Mouse (Mus musculus) lung, adult 2 months (tissue): ENCODE data around the gene Wfdc6a. TPM values are rescaled to one million over a fixed set of nuclear protein-coding genes. Genes with fewer than 3 reads are reported as not detected.

ENCODE experiments used
- DNase-seq: peaks from one replicate; pipeline ENCODE4 v3.0.0; 2022
- H3K4me1 ChIP-seq: fragments of 200-500 bp; 2 replicates; pipeline ENCODE4 v1.6.1; 2011; ENCODE audit warnings: low read length; ENCODE audit not compliant: control insufficient read depth, insufficient read depth
- H3K4me3 ChIP-seq: fragments of 200-500 bp; replicated peaks from 2 replicates; pipeline ENCODE3; 2011; ENCODE audit warnings: low read depth, mild to moderate bottlenecking, control low read depth, low read length; ENCODE audit errors: extremely low read depth
- CTCF ChIP-seq: fragments of 200-500 bp; IDR thresholded peaks from 2 replicates; pipeline ENCODE4 v1.5.1; 2011; ENCODE audit warnings: mild to moderate bottlenecking, low read length, control low read depth; ENCODE audit not compliant: insufficient read depth
- POLR2A ChIP-seq: fragments of 200-500 bp; IDR thresholded peaks from 2 replicates; pipeline ENCODE4 v1.6.1; 2011; ENCODE audit warnings: low read depth, mild to moderate bottlenecking, control low read depth, low read length, borderline replicate concordance; ENCODE audit errors: extremely low read depth
- WGBS: fragments of 180-500 bp; shearing (Covaris S2); methylation state at CpG from one replicate; pipeline ENCODE4 v1.1.7; 2018; 5-methylcytosine and 5-hydroxymethylcytosine counted together
- polyA plus RNA-seq: library from polyadenylated mRNA; depleted of rRNA; stranded (reverse); fragments of >200 nt; gene quantifications from 2 replicates; pipeline ENCODE4 v1.2.3, GENCODE M21; 2012

Wfdc6a gene
- polyA plus RNA-seq, 1 experiment = 2.4 TPM

DNA sequence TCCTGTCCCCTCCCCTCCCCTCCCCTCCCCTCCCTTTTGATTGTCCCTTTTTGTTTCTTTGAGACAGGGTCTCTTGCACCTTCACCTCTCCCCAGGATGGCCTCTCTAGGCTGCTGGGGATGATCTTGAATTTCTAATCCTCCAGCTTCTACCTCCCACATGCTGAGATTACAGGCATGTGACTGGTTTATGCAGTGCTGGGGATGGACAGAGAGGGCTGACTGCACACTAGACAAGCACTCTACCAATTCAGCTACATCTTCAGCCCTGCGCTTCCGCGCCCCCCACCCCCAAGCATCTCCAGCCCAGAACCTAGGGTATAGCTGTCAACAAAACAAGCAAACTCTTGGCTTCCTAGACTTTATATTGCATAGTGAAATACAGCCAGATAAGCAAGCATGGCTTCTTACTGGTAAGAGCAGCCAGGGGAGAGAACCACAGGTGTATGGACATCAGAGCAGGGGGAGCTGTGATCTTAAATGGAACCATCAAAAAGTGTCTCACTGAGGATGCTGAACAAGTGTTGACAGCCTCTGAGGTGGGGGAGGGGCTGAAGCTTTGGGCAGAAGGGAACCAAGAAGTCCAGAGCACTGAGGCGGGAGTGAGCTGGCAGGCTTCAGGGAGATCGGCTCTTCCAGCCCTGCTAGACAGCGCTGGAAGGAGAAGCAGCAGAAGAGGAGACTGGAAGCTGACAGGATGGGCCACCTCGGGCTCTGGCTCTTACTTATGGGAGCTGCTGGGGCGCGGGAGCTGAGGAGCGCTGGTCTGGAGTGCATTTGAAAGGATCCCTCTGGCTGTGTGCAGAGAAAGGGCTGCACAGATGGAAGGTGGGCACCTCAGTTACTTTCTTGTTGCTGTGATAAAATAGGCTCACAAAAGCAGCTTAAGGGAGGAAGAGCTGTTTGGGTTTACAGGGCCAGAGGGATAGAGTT, 35.0 kb downstream of the Wfdc6a start:
- Histone ChIP-seq H3K4me3 (no peak overlapping the region), H3K4me1 (0 out of 2 replicates have a peak, but pooled peaks cover 3% of the 10 kb centered on the region)
- DNase-seq = no peak
- no peak for TF ChIP-seq POLR2A
- TF ChIP-seq CTCF = no peak
- WGBS = 28% methylated on average over 10 of the region's 10 CpGs

DNA sequence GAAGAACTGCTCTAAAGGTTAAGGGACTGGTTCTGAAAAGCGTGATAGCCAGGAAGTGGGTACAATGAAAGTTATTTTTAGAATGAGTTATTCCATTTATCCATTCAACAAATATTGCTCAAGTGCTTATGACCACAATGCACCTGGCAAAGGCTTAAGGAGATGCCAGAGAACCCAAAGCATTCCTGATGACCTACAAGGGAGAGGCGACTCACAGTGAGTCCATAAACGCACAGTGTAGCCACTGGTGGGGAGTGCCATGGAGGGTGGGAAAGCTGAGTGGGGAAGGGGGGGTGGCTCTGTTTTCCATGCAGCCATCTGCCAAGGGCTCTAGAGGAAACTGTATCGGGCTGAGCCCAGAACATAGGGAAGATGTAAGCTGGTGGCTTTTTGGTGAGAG, 35.9 kb downstream of the Wfdc6a start:
- 24% methylated on average over 4 of the region's 4 CpGs for WGBS

DNA sequence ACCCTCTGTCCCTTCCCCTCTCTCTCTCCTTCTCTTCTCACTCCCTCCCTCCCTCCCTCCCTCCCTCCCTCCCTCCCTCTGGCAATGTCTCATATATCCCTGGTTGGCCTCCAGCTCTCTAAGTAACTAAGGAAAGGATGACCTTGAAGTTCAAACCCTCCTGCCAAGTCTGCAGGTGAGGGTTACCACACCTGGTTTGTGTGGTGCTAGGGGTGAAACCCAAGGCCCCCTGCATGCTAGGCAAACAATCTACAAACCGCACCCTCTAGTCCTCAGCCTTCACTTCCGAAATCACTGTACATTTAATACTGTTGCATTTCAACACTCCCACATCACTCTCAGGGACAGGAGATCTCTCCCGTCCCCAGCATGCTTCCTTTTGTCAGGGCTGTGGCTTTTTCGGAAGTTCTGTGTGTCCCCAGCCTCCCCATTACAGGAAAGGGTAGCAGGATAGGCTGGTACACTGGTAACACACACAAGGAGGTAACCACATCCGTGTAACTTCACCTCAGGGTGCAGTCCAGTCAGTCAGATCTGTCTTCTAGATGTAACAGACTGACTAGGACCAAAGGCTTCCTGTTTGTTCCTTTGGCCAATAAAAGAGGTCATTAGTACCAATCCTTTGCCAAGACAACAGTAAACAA, 40.7 kb downstream of the Wfdc6a start:
- no peak for DNase-seq
- Histone ChIP-seq H3K4me3 (no peak overlapping the region), H3K4me1 (peaks cover 9% of the 10 kb centered on the region)
- no peak for TF ChIP-seq CTCF
- no peak for TF ChIP-seq POLR2A
- WGBS = 32% methylated on average over 5 of the region's 5 CpGs

More for the DNA sequence above, 35.9 kb downstream of the Wfdc6a start:
- DNase-seq = peak; percentile 43
- no peak for TF ChIP-seq CTCF
- TF ChIP-seq POLR2A = peak; percentile 36; the same call in 1 of the 2 replicates
- Histone ChIP-seq H3K4me1 (peaks cover 5% of the 10 kb centered on the region; the same call in 1 of the 2 replicates), H3K4me3 (peak overlapping the region; percentile 14)

DNA sequence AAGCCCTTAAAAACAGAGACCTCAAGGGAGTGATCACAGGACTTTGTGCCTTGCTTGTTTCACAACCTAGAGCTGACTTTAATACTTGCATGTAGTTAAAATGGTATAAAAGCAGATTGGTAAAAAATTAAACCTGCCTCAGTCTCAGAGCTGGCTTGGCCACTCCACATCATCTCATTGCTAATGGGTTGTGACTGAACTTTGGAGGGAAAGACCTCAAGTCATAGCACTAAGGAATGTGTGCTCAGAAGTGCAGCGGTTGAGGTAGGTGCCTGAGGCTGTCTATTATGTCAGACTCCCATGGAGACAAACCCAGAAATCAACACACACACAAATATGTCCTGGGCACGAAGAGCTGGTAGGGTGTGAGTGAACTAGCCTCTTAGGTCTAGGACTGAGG, 41.5 kb downstream of the Wfdc6a start:
- no peak for DNase-seq
- 51% methylated on average over 2 of the region's 2 CpGs for WGBS
- no peak for TF ChIP-seq POLR2A
- peaks cover 7% of the 10 kb centered on the region for H3K4me1 ChIP-seq
- H3K4me3 ChIP-seq = no peak overlapping the region

DNA sequence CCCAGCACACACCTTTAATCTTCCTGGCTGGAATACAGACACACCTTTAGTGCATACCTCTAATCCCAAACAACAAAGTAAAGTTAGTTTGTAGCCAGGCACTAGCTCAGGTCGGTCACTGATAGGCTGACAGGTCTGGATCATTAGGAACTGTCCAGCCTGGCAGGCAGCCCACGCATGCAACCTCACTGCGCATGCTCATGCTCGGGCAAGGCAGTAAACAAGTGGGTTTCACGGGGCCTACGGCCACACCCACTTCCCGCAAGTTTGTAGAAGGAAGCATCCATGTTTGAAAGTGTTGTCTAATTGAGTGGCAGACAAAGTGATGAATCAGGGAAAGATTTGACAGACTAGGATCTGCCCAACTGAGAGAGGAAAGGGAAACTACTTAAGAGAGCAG, 42.6 kb downstream of the Wfdc6a start:
- 69% methylated on average over 7 of the region's 7 CpGs for WGBS
- DNase-seq = no peak
- no peak overlapping the region for H3K4me3 ChIP-seq
- peaks cover 7% of the 10 kb centered on the region for H3K4me1 ChIP-seq
- TF ChIP-seq POLR2A (no peak), CTCF (no peak)

DNA sequence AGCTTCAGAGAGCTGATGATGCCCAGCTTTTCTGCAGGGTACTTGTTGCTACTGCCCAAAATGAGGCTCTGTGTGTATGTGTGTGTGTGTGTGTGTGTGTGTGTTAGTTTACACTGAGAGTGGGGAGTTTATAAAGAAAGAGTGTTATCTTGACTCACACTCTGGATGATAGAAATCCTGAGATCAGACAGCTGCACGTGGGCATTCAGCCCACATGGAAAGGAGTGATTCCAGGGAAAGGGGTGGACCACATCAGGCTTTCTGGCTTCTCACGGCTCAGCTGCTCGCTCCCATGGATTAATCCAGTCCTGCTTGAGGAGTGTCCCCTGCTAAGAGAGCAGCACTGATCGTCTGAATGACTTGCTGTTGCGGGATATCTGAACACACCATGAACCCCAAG, 43.1 kb downstream of the Wfdc6a start:
- TF ChIP-seq CTCF = no peak
- no peak for TF ChIP-seq POLR2A
- WGBS = 48% methylated on average over 5 of the region's 5 CpGs
- Histone ChIP-seq H3K4me1 (peaks cover 7% of the 10 kb centered on the region), H3K4me3 (no peak overlapping the region)
- no peak for DNase-seq

DNA sequence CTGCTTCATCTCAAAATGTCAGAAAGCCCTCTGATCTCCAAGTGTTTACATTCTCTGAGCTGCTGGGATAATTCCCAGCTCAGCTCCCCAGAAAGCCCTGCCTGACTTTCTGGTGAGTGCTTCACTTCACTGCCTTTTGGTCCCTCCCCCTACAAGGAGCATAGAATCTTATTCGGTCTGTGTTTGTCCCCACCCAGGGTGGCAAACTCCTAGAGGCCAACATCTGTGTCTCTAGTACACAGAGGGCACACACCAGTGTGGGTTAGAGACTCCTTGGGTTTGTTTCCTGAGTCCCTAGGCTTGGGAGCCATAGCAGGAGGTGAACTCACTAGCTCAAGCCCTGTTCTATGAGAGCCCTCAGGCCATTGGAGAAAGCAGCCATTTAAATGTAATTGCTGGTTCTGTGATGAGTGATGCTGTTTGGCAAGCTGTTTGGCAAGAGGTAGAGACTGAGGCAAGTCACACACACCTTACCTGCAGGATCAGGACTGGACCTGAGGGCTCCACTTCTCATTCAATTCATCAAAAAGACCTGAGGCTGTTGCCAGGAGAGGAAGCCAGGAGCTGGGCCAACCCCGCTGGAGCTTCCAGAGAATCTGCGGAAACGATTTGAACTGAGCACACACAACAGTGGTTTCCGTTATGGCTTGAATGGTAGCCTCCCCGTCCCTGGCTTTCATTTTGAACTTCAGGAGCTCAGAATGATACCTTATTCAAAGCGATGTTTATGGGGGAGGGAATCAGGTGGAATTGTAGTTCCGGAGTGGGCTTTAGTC, 44.4 kb downstream of the Wfdc6a start:
- H3K4me3 ChIP-seq = no peak overlapping the region
- no peak for TF ChIP-seq POLR2A
- TF ChIP-seq CTCF = no peak
- peaks cover 7% of the 10 kb centered on the region for H3K4me1 ChIP-seq
- no peak for DNase-seq
- WGBS = 21% methylated on average over 8 of the region's 8 CpGs

DNA sequence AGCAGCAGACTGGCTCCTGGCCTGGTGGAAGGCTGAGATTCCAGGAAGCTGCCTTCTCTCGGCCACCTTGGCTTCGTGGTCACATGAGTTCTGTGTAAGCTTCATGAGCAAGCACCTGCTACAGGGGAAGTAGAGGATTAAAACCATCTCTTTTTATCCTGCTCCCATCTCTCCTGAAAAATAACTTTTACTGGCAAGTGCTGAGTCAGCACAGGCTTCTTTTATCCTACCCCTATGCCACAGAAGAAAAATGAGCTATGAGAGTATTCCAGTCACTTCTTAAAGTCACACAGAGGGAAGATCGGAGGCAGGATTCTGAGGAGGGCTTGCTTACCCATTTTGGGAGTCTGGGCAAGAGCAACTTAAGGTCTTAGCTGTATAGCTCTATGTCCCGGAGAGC, 48.2 kb downstream of the Wfdc6a start:
- WGBS = 57% methylated on average over 4 of the region's 4 CpGs
- H3K4me1 ChIP-seq = peaks cover 5% of the 10 kb centered on the region
- TF ChIP-seq POLR2A (no peak), CTCF (no peak)
- DNase-seq = no peak
- no peak overlapping the region for H3K4me3 ChIP-seq

DNA sequence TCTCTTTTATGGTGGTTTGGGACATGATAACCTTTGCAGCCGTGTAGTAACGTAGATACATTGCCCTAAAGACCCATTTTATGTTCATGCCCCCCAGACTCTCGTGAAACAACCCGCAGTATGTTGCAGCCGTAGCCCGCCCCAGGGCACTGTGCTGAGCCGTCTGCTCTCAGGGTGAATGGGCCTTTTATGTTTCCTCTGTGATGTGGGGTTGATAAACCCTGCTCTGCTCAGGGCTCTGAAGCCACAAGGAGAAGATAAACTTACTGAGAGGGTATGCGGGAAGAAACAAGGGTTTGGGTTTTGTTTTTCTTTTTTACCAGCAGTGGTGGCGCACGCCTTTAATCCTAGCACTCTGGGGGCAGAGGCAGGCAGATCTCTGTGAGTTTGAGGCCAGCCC, 50.9 kb downstream of the Wfdc6a start:
- Histone ChIP-seq H3K4me3 (no peak overlapping the region), H3K4me1 (0 out of 2 replicates have a peak, but pooled peaks cover 3% of the 10 kb centered on the region)
- no peak for DNase-seq
- 75% methylated on average over 10 of the region's 10 CpGs for WGBS
- TF ChIP-seq CTCF = no peak
